Mouse (Mus musculus) C2C12 (cell line): ENCODE measurements at regions not wholly inside any gene's neighbourhood (a gene's known extent, or its start where the extent isn't known, plus 50 kb on each side); places are given as distances from the start of the nearest gene placed in this dataset.

Experiments used
- H3K27me3 ChIP-seq: one replicate; pipeline ENCODE4 v1.6.1; 2011; ENCODE audit not compliant: control insufficient read depth, insufficient read depth, insufficient read length
- H3K36me3 ChIP-seq: one replicate; pipeline ENCODE4 v1.6.1; 2011; ENCODE audit not compliant: control insufficient read depth, insufficient read depth
- H3K4me3 ChIP-seq: one replicate; pipeline ENCODE4 v1.5.1; 2011; ENCODE audit warnings: mild to moderate bottlenecking, control low read depth; ENCODE audit not compliant: poor library complexity, insufficient read depth, severe bottlenecking
- H3K79me2 ChIP-seq: one replicate; pipeline ENCODE4 v1.6.1; 2011; ENCODE audit not compliant: control insufficient read depth, insufficient read depth
- H3K79me3 ChIP-seq: one replicate; pipeline ENCODE4 v1.6.1; 2011; ENCODE audit warnings: low read depth, control low read depth
- H3ac ChIP-seq: one replicate; pipeline ENCODE3; 2011; ENCODE audit warnings: low read depth; ENCODE audit not compliant: control insufficient read depth, insufficient read length
- CEBPB ChIP-seq: IDR thresholded peaks from one replicate; pipeline ENCODE4 v1.6.1; 2011; ENCODE audit warnings: low read depth, mild to moderate bottlenecking, control low read depth, moderate library complexity
- CTCF ChIP-seq: IDR thresholded peaks from one replicate; pipeline ENCODE4 v1.5.1; 2011; ENCODE audit not compliant: control insufficient read depth, insufficient read depth, insufficient read length
- FOSL1 ChIP-seq: IDR thresholded peaks from one replicate; pipeline ENCODE4 v1.8.0; 2011; ENCODE audit warnings: mild to moderate bottlenecking, low read length; ENCODE audit not compliant: poor library complexity, insufficient read depth, severe bottlenecking
- MAX ChIP-seq: IDR thresholded peaks from one replicate; pipeline ENCODE4 v1.6.1; 2011; ENCODE audit warnings: mild to moderate bottlenecking, control low read depth
- MYOD1 ChIP-seq: IDR thresholded peaks from one replicate; pipeline ENCODE4 v1.6.1; 2011; ENCODE audit warnings: low read depth; ENCODE audit not compliant: control insufficient read depth, insufficient read length
- MYOG ChIP-seq: IDR thresholded peaks from one replicate; pipeline ENCODE4 v1.6.1; 2011; ENCODE audit not compliant: control insufficient read depth, insufficient read length; ENCODE audit errors: extremely low read depth
- USF1 ChIP-seq: IDR thresholded peaks from one replicate; pipeline ENCODE4 v1.6.1; 2011; ENCODE audit warnings: low read depth, mild to moderate bottlenecking, control low read depth, moderate library complexity

- H3K4me3 ChIP-seq: no peak overlapping the region
- TF ChIP-seq MAX (no peak), USF1 (no peak), FOSL1 (no peak), MYOD1 (no peak), CTCF (no peak), MYOG (no peak), CEBPB (no peak)
- H3ac ChIP-seq: no peak overlapping the region
- H3K36me3 ChIP-seq: no peaks in the 10 kb centered on the region
- H3K79me2 ChIP-seq: no peaks in the 10 kb centered on the region
- H3K27me3 ChIP-seq: no peaks in the 10 kb centered on the region
- no peaks in the 10 kb centered on the region for H3K79me3 ChIP-seq
These were observed 186.6 kb downstream of the Pfkfb3 start for GRCm38 (mm10) chr2:11367319-11367718.

- Histone ChIP-seq H3K36me3 (no peaks in the 10 kb centered on the region), H3ac (no peak overlapping the region)
- TF ChIP-seq CTCF (no peak), FOSL1 (no peak), CEBPB (no peak), USF1 (no peak), MYOG (no peak), MYOD1 (no peak), MAX (no peak)
These were observed 188.1 kb downstream of the Pfkfb3 start for GRCm38 (mm10) chr2:11365815-11366214.

GRCm38 (mm10) chr2:11365371-11365770, 188.5 kb downstream of the Pfkfb3 start:
- H3ac ChIP-seq: no peak overlapping the region
- H3K4me3 ChIP-seq: no peak overlapping the region
- H3K27me3 ChIP-seq: no peaks in the 10 kb centered on the region
- TF ChIP-seq MYOG (no peak), CEBPB (no peak), USF1 (no peak), MAX (no peak), CTCF (no peak), MYOD1 (no peak), FOSL1 (no peak)
- no peaks in the 10 kb centered on the region for H3K79me2 ChIP-seq
- no peaks in the 10 kb centered on the region for H3K36me3 ChIP-seq
- no peaks in the 10 kb centered on the region for H3K79me3 ChIP-seq

More at GRCm38 (mm10) chr2:11365815-11366214, 188.1 kb downstream of the Pfkfb3 start:
- Histone ChIP-seq H3K79me2 (no peaks in the 10 kb centered on the region), H3K27me3 (no peaks in the 10 kb centered on the region), H3K4me3 (no peak overlapping the region), H3K79me3 (no peaks in the 10 kb centered on the region)

- H3K79me2 ChIP-seq: no peaks in the 10 kb centered on the region
- no peak overlapping the region for H3ac ChIP-seq
- H3K4me3 ChIP-seq: no peak overlapping the region
- H3K79me3 ChIP-seq: no peaks in the 10 kb centered on the region
- no peaks in the 10 kb centered on the region for H3K27me3 ChIP-seq
- H3K36me3 ChIP-seq: no peaks in the 10 kb centered on the region
- no peak for TF ChIP-seq CEBPB
- no peak for TF ChIP-seq MYOG
- TF ChIP-seq CTCF: no peak
- TF ChIP-seq FOSL1: no peak
- no peak for TF ChIP-seq MAX
- TF ChIP-seq USF1: no peak
- TF ChIP-seq MYOD1: no peak
These were observed 189.8 kb downstream of the Pfkfb3 start for GRCm38 (mm10) chr2:11364111-11364510.

GRCm38 (mm10) chr2:11363061-11363464, 190.8 kb downstream of the Pfkfb3 start:
- Histone ChIP-seq H3ac (no peak overlapping the region), H3K36me3 (no peaks in the 10 kb centered on the region), H3K79me2 (no peaks in the 10 kb centered on the region), H3K4me3 (no peak overlapping the region), H3K27me3 (no peaks in the 10 kb centered on the region), H3K79me3 (no peaks in the 10 kb centered on the region)
- no peak for TF ChIP-seq MYOD1
- no peak for TF ChIP-seq CEBPB
